Mouse (Mus musculus): ENCODE measurements around the gene March10. TPM values are rescaled to one million over a fixed set of nuclear protein-coding genes. Genes with fewer than 3 reads are reported as not detected.

The March10 gene
- polyA plus RNA-seq, 1 experiment from 2014 or later = not detected

DNA sequence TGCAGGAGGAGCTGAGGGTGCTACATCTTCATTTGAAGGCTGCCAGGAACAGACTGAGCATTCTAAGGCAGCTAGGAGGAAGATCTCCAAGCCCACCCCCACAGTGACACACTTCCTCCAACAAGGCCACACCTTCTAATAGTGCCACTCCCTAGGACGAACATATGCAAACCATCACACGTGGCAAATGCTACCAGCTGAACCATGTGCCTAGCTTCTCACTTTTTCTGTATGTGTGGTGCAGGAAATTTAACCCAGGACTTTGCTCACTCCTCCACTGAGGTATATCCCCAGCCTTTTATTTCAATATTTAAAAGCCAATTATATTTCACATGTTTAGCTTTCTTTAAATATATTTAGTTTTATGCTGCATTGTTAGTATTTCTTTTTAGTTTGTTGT, 135.4 kb downstream of the March10 start:
- Histone ChIP-seq H3K9ac (no peak overlapping the region), H3K36me3 (no peaks in the 10 kb centered on the region), H3K27ac (no peak overlapping the region), H3K4me1 (no peaks in the 10 kb centered on the region), H3K4me3 (no peak overlapping the region), H3K4me2 (no peak overlapping the region), H3K27me3 (replicated peaks) (no peaks in the 10 kb centered on the region), H3K9me3 (replicated peaks) (no peaks in the 10 kb centered on the region)
- no peak for ATAC-seq
- 35% methylated on average over 2 of the region's 2 CpGs for WGBS (ENCODE audit: insufficient replicate concordance)

DNA sequence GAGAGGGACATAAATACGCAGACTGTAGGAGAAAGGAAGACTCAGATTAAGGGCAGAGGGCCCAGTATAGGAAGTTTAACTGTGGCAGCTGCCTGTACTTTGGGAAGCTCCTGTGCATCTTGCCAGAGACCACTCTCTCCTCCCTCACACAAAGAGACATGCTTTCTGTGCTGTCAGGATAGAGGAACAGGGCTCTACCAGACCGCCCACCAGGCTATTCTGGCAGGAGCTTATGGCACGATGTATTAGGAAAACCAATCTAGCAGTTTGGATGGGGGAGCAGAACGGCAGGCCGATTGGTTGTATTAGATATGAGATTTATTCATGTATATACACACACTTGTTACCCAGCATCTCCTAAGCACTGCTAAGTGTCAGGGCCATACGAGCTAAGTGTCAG, 138.8 kb downstream of the March10 start:
- H3K4me1 ChIP-seq = peaks cover 7% of the 10 kb centered on the region; the same call in 1 of the 2 replicates
- H3K9ac ChIP-seq = no peak overlapping the region
- H3K27me3 ChIP-seq (replicated peaks) = no peaks in the 10 kb centered on the region
- no peak for ATAC-seq
- H3K4me3 ChIP-seq = no peak overlapping the region
- WGBS (ENCODE audit: insufficient replicate concordance) = 76% methylated on average over 6 of the region's 6 CpGs
- no peaks in the 10 kb centered on the region for H3K9me3 ChIP-seq (replicated peaks)
- H3K27ac ChIP-seq = no peak overlapping the region
- H3K4me2 ChIP-seq = no peak overlapping the region
- H3K36me3 ChIP-seq = no peaks in the 10 kb centered on the region

DNA sequence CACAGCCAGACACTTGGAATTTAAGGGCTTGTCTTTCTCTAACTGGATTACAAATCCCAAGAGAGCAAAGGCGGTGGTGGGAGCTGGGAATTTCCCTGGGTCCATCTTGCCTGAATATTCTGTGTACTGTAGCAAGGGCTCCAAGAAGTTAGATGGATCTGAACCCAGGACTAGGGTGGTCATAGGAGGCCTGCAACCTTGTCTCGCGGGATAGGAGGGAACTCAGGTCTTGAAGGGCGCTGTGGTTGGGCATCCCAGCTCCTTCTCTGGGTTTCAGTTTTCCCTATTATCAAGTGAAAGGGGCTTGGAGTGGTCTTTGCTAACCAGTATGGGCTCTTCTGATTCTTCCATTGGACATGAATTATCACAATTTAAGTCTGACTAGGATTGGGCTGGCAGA, 140.4 kb downstream of the March10 start:
- 82% methylated on average over 4 of the region's 4 CpGs for WGBS (ENCODE audit: insufficient replicate concordance)
- Histone ChIP-seq H3K27me3 (replicated peaks) (no peaks in the 10 kb centered on the region), H3K4me2 (no peak overlapping the region), H3K9ac (no peak overlapping the region), H3K36me3 (no peaks in the 10 kb centered on the region), H3K4me3 (no peak overlapping the region), H3K9me3 (replicated peaks) (no peaks in the 10 kb centered on the region), H3K4me1 (peaks cover 18% of the 10 kb centered on the region), H3K27ac (no peak overlapping the region)
- ATAC-seq = no peak

DNA sequence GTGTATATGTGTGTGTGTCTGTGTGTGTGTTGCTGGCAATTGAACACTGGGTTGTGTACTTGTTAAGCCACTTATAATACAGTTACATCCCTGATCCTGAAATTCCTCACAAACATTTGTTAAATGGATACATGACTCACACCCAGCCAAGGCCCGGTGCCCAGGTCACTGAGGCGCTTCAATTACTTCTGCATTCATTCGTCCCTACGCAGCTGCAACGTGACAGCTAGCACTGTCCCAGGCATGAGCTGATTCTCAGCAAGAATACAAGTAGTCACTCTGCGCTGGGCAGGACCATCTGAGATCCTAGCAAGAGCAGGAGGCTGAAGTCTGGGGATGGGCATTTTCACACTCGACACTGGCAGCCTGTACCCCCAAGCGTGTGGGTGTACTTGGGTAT, 141.2 kb downstream of the March10 start:
- peaks cover 18% of the 10 kb centered on the region for H3K4me1 ChIP-seq
- no peak for ATAC-seq
- H3K27me3 ChIP-seq (replicated peaks) = no peaks in the 10 kb centered on the region

DNA sequence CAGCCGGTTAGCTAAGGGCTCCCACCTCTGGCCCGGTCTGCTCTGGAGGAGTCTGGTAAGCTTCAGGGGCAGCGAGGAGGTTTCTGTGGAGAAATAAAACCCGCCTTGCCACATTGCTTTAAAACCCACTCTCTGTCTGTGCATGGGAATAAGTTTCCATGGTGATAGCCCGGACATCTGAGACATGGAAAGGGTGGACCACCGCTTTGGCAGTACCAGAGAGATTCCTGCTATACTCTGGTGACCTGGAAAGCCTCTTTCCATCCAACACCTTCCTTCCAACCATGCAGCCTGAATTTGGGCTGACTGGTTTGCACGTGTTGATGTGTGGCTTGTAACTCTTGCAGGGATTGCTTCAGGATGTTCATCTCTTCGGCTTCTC, 142.9 kb downstream of the March10 start:
- Histone ChIP-seq H3K27me3 (replicated peaks) (no peaks in the 10 kb centered on the region), H3K4me3 (no peak overlapping the region), H3K36me3 (no peaks in the 10 kb centered on the region), H3K27ac (no peak overlapping the region), H3K9ac (no peak overlapping the region), H3K9me3 (replicated peaks) (no peaks in the 10 kb centered on the region), H3K4me2 (no peak overlapping the region), H3K4me1 (peaks cover 18% of the 10 kb centered on the region)
- WGBS (ENCODE audit: insufficient replicate concordance) = 61% methylated on average over 8 of the region's 8 CpGs
- no peak for ATAC-seq

More for the DNA sequence above, 141.2 kb downstream of the March10 start:
- Histone ChIP-seq H3K4me2 (no peak overlapping the region), H3K9me3 (replicated peaks) (no peaks in the 10 kb centered on the region), H3K4me3 (no peak overlapping the region), H3K36me3 (no peaks in the 10 kb centered on the region), H3K9ac (no peak overlapping the region), H3K27ac (no peak overlapping the region)
- WGBS (ENCODE audit: insufficient replicate concordance) = 78% methylated on average over 8 of the region's 8 CpGs

DNA sequence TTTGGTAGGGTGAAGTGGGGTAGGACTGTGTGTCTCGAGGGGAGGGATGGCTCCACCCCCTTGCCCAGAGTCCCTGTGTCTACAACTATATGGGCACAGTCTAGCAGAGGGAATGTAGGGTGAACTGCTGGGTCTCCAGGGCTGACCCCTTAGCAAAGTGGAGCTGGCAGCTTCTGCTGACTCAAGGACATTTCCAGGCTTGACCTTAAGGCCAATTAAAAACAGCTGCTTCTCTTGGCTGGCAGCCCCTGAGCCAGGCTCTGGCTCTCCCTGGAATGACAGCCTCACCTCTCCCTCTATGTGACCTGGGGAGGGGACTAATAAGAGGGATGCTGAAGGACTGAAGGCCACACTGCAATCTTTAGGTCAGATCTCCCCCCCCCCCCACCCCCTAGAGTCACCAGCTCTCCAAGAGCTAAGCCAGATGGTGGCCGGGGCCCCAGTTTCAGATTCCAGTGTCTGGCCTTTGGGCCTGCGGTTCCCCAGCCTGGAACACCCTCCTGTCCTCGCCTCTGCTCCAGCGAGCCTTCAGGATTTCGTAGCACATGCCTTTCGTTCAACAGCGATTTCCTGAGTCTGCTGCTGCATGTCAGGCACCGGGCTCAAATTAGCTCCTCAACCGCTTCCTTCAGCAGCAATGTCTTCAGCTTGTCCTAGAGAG, 143.4 kb downstream of the March10 start:
- H3K4me3 ChIP-seq = no peak overlapping the region
- no peak overlapping the region for H3K9ac ChIP-seq
- ATAC-seq = peak; percentile 44; the same call in 1 of the 2 replicates
- H3K27me3 ChIP-seq (replicated peaks) = no peaks in the 10 kb centered on the region
- 37% methylated on average over 10 of the region's 10 CpGs for WGBS (ENCODE audit: insufficient replicate concordance)
- H3K9me3 ChIP-seq (replicated peaks) = no peaks in the 10 kb centered on the region
- peaks cover 18% of the 10 kb centered on the region for H3K4me1 ChIP-seq
- H3K27ac ChIP-seq = no peak overlapping the region
- no peaks in the 10 kb centered on the region for H3K36me3 ChIP-seq
- no peak overlapping the region for H3K4me2 ChIP-seq

DNA sequence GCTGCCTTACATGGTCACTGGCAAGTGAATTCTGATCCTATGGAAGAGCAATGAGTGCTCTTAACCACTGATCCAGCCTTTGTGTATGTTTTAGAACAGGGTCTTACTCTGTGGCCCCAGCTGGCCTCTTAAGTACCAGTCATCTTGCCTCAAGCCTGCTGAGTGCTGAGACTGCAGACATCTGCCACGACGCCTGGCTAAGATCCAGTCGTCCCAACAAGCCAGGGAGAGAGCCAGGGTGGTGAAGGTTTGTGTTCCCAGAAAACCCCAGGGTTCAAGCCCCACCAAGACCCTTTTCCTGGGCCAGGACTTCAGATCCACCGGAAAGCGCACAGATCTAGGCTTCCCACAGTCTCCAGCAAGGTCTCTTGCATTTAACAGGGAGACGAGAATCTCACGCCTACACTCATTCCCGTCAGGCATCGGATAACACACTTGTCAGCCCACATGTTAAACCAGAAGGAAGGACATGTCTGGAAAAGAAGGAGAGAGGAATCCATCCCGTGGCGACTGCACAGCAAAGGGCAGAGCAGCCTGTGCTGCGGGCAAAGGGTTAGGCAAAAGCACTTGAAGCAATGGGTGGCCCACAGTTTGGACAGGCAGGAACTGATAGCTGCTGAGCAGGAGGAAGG, 144.1 kb downstream of the March10 start:
- Histone ChIP-seq H3K9me3 (replicated peaks) (no peaks in the 10 kb centered on the region), H3K9ac (no peak overlapping the region), H3K4me3 (no peak overlapping the region), H3K4me2 (no peak overlapping the region), H3K27ac (no peak overlapping the region), H3K36me3 (no peaks in the 10 kb centered on the region), H3K4me1 (peaks cover 18% of the 10 kb centered on the region), H3K27me3 (replicated peaks) (no peaks in the 10 kb centered on the region)
- no peak for ATAC-seq
- 62% methylated on average over 12 of the region's 12 CpGs for WGBS (ENCODE audit: insufficient replicate concordance)

DNA sequence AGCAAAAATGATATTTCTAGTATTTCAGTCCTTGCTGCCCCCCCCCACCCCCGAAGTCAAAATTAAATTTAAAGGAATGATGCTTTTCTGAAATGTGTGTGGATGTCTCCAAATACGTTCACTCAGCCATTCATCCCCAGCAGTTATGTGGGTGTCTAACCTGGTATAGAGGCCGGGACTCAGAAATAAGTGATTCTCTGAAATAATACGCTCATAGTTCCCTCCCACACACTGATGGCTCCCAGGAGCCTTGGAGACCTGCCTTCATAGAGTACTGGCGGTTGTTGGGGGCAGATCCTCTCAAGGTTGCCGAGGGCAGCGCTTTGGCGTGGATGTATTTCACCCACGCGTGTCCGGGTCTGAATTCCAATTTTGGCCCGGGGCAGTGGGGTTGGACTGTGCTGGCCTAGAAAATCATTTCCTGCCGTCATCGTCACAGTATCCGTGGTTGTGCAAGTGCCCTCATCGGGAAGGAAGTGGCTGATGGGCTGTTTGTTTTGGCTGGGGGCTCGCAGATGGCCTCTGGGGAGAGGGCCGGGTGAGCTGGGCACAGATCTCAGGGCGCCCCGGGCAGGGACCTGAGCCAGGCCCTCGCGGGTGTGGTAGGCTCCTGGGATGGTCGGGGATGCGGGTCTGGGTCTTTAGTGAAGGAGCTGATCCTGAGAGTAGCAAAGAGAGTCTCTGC, 145.1 kb downstream of the March10 start:
- 37% methylated on average over 24 of the region's 24 CpGs for WGBS (ENCODE audit: insufficient replicate concordance)
- H3K4me1 ChIP-seq = peaks cover 18% of the 10 kb centered on the region
- no peaks in the 10 kb centered on the region for H3K27me3 ChIP-seq (replicated peaks)
- no peak overlapping the region for H3K4me3 ChIP-seq
- no peaks in the 10 kb centered on the region for H3K36me3 ChIP-seq
- ATAC-seq = no peak
- H3K9ac ChIP-seq = no peak overlapping the region
- no peak overlapping the region for H3K27ac ChIP-seq
- H3K4me2 ChIP-seq = peak overlapping the region; percentile 29; the same call in 1 of the 2 replicates
- H3K9me3 ChIP-seq (replicated peaks) = no peaks in the 10 kb centered on the region

Other genes starting within 250 kb of the March10 start
- gene Mrc2, start 164.1 kb downstream of the March10 start, polyA plus RNA-seq (2016; fragmentation: Nextera tagmentation; extraction: Ambion mirVana) = 2.8 and 3.2 TPM in 2 replicates
- gene Tanc2, start 133.3 kb upstream of the March10 start, polyA plus RNA-seq (2016; fragmentation: Nextera tagmentation; extraction: Ambion mirVana) = 3.4 and 4.4 TPM in 2 replicates

Measured in liver, embryonic 12.5 days (tissue).